Mouse (Mus musculus): ENCODE results near the gene Myo15b. TPM values are rescaled to one million over a fixed set of nuclear protein-coding genes. Genes with fewer than 3 reads are reported as not detected.
A peak's percentile ranks its signal among the peaks of the same experiment; 100 is the strongest.

Myo15b gene
- polyA plus RNA-seq, 1 experiment from 2014 or later, result 0.46 TPM

DNA sequence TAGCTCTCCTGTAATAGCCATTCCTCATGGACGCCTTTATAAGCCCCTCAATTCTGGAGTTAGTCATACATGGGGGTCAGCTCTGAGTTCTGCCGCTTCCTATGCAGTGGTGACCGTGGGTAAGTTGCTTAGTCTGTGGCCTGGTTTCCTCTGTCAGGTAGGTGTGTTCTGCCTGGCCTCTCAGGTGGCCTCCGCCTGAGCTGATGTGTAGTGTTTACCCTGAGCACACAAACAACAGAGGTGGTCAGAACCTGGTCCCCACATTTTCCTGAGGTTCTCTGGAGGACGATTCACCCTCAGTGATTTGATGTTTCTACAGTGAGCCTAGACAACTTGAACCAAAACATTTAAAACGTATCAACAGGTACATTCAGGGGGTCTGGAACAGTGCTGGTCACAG lies 26.1 kb upstream of the Myo15b start:
- Histone ChIP-seq H3K27me3 (no peaks in the 10 kb centered on the region), H3K4me2 (peak overlapping the region; percentile 55), H3K36me3 (no peaks in the 10 kb centered on the region; the same call in 1 of the 2 replicates), H3K9ac (peak overlapping the region; percentile 53), H3K4me3 (replicated peaks) (peak overlapping the region; percentile 28; the same call in 1 of the 2 replicates), H3K9me3 (replicated peaks) (no peaks in the 10 kb centered on the region), H3K27ac (peak overlapping the region; percentile 80), H3K4me1 (replicated peaks) (peaks cover 81% of the 10 kb centered on the region)
- WGBS (ENCODE audit: insufficient replicate concordance), result 63% methylated on average over 6 of the region's 6 CpGs
- ATAC-seq (ENCODE audit: low read depth), result 0 out of 2 replicates have a peak, but pooled peaks have one; percentile 30
- DNase-seq, result no peak

DNA sequence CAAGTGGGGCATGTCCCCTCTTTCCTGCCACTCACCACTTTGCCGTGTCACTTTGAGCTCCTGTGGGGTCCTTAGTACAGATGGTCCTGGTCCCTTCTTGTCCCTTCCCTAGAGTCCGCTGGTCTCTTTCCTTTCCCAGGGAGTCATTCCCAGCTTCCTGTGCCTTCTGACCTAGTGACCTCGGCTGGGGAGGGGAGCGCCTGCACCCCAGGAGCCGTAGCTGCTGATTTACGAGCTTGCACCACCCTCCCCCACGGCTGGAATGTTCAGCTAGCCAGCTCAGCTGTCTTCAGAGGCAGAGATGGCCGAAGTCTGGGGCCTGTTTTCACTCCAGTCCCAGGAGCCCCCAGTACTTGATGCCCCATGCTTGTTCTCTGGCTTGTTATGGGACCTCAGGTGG lies 25.7 kb upstream of the Myo15b start:
- DNase-seq (no peak), ATAC-seq (ENCODE audit: low read depth) (peak; percentile 40; the same call in 1 of the 2 replicates)
- Histone ChIP-seq H3K27ac (peak overlapping the region; percentile 80), H3K4me1 (replicated peaks) (peaks cover 78% of the 10 kb centered on the region), H3K27me3 (no peaks in the 10 kb centered on the region), H3K36me3 (no peaks in the 10 kb centered on the region; the same call in 1 of the 2 replicates), H3K4me3 (replicated peaks) (0 out of 2 replicates have a peak overlapping the region, but pooled peaks have one; percentile 28), H3K9me3 (replicated peaks) (no peaks in the 10 kb centered on the region), H3K9ac (peak overlapping the region; percentile 53), H3K4me2 (peak overlapping the region; percentile 55)
- 48% methylated on average over 8 of the region's 8 CpGs for WGBS (ENCODE audit: insufficient replicate concordance)

GRCm38 (mm10) chr11:115833021-115833513 lies 25.1 kb upstream of the Myo15b start:
- Histone ChIP-seq H3K9me3 (replicated peaks) (no peaks in the 10 kb centered on the region), H3K36me3 (no peaks in the 10 kb centered on the region; the same call in 1 of the 2 replicates), H3K9ac (0 out of 2 replicates have a peak overlapping the region, but pooled peaks have one; percentile 41), H3K4me1 (replicated peaks) (peaks cover 80% of the 10 kb centered on the region), H3K4me2 (peak overlapping the region; percentile 55), H3K27me3 (no peaks in the 10 kb centered on the region), H3K27ac (peak overlapping the region; percentile 80), H3K4me3 (replicated peaks) (no peak overlapping the region)
- ATAC-seq (ENCODE audit: low read depth), result peak; percentile 44
- 24% methylated on average over 8 of the region's 8 CpGs for WGBS (ENCODE audit: insufficient replicate concordance)
- DNase-seq, result no peak

GRCm38 (mm10) chr11:115834033-115834432 lies 24.2 kb upstream of the Myo15b start:
- WGBS (ENCODE audit: insufficient replicate concordance), result 72% methylated on average over 6 of the region's 6 CpGs
- peaks cover 82% of the 10 kb centered on the region for H3K4me1 ChIP-seq (replicated peaks)

DNA sequence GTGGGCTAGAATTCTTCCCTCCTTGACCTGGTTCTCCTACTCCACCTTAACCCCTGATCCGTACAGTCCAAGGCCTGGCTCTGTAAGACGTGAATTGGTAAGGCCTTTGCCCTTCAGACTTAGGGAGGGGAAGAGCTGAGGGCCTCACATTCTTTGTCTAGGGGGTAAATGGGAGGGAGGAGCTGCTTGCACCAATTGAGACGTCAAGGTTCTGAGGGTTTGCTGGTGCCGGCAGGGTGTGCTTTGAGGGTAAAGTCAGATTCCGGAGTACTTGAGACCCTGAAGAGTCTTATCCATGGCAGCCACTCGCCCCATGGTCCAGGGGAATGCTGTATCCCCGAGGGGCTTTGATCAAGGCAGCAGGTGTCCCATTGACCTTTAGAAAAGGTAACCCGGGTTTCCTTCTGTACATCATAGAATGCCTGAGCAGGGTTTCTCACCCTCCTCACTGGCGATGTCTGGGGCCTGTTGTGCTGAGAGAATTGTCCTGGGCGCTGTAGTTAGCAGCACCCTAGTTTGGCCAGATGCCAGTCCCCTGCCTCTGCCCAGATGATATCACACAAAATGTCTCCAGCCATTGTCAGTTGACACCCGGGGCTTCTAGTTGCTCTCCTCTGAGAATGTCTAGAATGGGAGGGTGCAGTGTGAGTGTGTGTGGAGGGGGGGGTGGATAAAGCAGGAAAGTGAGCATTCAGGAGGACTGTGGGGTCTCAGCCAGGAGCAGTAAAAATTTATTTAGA lies 21.4 kb upstream of the Myo15b start:
- no peak overlapping the region for H3K9ac ChIP-seq
- no peaks in the 10 kb centered on the region for H3K9me3 ChIP-seq (replicated peaks)
- H3K27ac ChIP-seq, result no peak overlapping the region
- no peak for DNase-seq
- ATAC-seq (ENCODE audit: low read depth), result no peak
- no peak overlapping the region for H3K4me3 ChIP-seq (replicated peaks)
- H3K4me1 ChIP-seq (replicated peaks), result peaks cover 78% of the 10 kb centered on the region
- no peaks in the 10 kb centered on the region; the same call in 1 of the 2 replicates for H3K36me3 ChIP-seq
- H3K4me2 ChIP-seq, result no peak overlapping the region
- WGBS (ENCODE audit: insufficient replicate concordance), result 65% methylated on average over 11 of the region's 11 CpGs
- H3K27me3 ChIP-seq, result no peaks in the 10 kb centered on the region

More at GRCm38 (mm10) chr11:115834033-115834432, 24.2 kb upstream of the Myo15b start:
- Histone ChIP-seq H3K9me3 (replicated peaks) (no peaks in the 10 kb centered on the region), H3K27ac (peak overlapping the region; percentile 80; the same call in 1 of the 2 replicates), H3K4me2 (no peak overlapping the region), H3K36me3 (no peaks in the 10 kb centered on the region; the same call in 1 of the 2 replicates), H3K9ac (peak overlapping the region; percentile 47; the same call in 1 of the 2 replicates), H3K4me3 (replicated peaks) (no peak overlapping the region), H3K27me3 (no peaks in the 10 kb centered on the region)
- ATAC-seq (ENCODE audit: low read depth) (no peak), DNase-seq (no peak)

GRCm38 (mm10) chr11:115837606-115838345 lies 20.4 kb upstream of the Myo15b start:
- DNase-seq (no peak), ATAC-seq (ENCODE audit: low read depth) (no peak)
- Histone ChIP-seq H3K4me3 (replicated peaks) (no peak overlapping the region), H3K36me3 (no peaks in the 10 kb centered on the region; the same call in 1 of the 2 replicates), H3K4me1 (replicated peaks) (peaks cover 78% of the 10 kb centered on the region), H3K9me3 (replicated peaks) (no peaks in the 10 kb centered on the region), H3K27ac (no peak overlapping the region), H3K9ac (no peak overlapping the region), H3K4me2 (no peak overlapping the region), H3K27me3 (no peaks in the 10 kb centered on the region)
- 87% methylated on average over 22 of the region's 22 CpGs for WGBS (ENCODE audit: insufficient replicate concordance)

- no peak overlapping the region for H3K27ac ChIP-seq
- H3K4me1 ChIP-seq (replicated peaks), result peaks cover 78% of the 10 kb centered on the region
- no peak overlapping the region for H3K4me2 ChIP-seq
- H3K27me3 ChIP-seq, result no peaks in the 10 kb centered on the region
- peak; percentile 46 for DNase-seq
- no peaks in the 10 kb centered on the region for H3K9me3 ChIP-seq (replicated peaks)
- no peak overlapping the region for H3K4me3 ChIP-seq (replicated peaks)
- H3K36me3 ChIP-seq, result peaks cover 2% of the 10 kb centered on the region
- H3K9ac ChIP-seq, result peak overlapping the region; percentile 33; the same call in 1 of the 2 replicates
- WGBS (ENCODE audit: insufficient replicate concordance), result 19% methylated on average over 4 of the region's 4 CpGs
- ATAC-seq (ENCODE audit: low read depth), result 0 out of 2 replicates have a peak, but pooled peaks have one; percentile 15
These were observed 19.3 kb upstream of the Myo15b start for GRCm38 (mm10) chr11:115838895-115839311.

DNA sequence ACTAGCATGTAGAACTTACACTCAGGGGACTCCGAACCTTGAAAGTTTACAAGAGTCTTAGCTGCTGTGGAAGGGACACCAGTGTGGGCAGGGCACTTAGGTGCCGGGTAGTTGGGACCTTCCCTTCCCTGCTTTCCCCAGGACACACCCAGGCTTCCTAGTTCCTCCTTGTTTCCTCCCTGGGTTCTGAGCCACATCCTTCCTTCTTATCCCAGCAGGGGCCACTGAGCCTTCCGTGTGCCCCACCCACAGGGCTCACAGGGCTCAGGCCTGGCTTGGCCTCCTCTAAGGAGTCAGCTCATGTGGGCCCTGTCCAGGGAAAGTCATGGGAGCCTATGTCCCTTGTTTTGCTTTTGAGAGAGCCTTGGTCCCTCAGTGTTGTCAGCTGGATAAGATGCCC lies 18.5 kb upstream of the Myo15b start:
- no peak overlapping the region for H3K4me2 ChIP-seq
- H3K4me1 ChIP-seq (replicated peaks), result peaks cover 75% of the 10 kb centered on the region
- DNase-seq (no peak), ATAC-seq (ENCODE audit: low read depth) (no peak)
- 57% methylated on average over 3 of the region's 3 CpGs for WGBS (ENCODE audit: insufficient replicate concordance)
- H3K9ac ChIP-seq, result no peak overlapping the region
- H3K36me3 ChIP-seq, result peaks cover 10% of the 10 kb centered on the region
- no peaks in the 10 kb centered on the region for H3K27me3 ChIP-seq
- no peak overlapping the region for H3K4me3 ChIP-seq (replicated peaks)
- no peaks in the 10 kb centered on the region for H3K9me3 ChIP-seq (replicated peaks)
- no peak overlapping the region for H3K27ac ChIP-seq

GRCm38 (mm10) chr11:115841044-115841443 lies 17.2 kb upstream of the Myo15b start:
- H3K27ac ChIP-seq, result peak overlapping the region; percentile 89; the same call in 1 of the 2 replicates
- DNase-seq (no peak), ATAC-seq (ENCODE audit: low read depth) (no peak)
- WGBS (ENCODE audit: insufficient replicate concordance), result 77% methylated on average over 6 of the region's 6 CpGs
- H3K4me1 ChIP-seq (replicated peaks), result peaks cover 74% of the 10 kb centered on the region
- H3K4me3 ChIP-seq (replicated peaks), result no peak overlapping the region
- H3K9me3 ChIP-seq (replicated peaks), result 0 out of 2 replicates have a peak, but pooled peaks cover 5% of the 10 kb centered on the region
- no peaks in the 10 kb centered on the region for H3K27me3 ChIP-seq
- H3K4me2 ChIP-seq, result no peak overlapping the region
- peaks cover 23% of the 10 kb centered on the region for H3K36me3 ChIP-seq
- no peak overlapping the region for H3K9ac ChIP-seq

GRCm38 (mm10) chr11:115841961-115842550 lies 16.1 kb upstream of the Myo15b start:
- ATAC-seq (ENCODE audit: low read depth), result peak; percentile 97
- peaks cover 31% of the 10 kb centered on the region for H3K36me3 ChIP-seq
- DNase-seq, result peak; percentile 85
- H3K4me2 ChIP-seq, result peak overlapping the region; percentile 62
- 22% methylated on average over 6 of the region's 6 CpGs for WGBS (ENCODE audit: insufficient replicate concordance)
- H3K27ac ChIP-seq, result peak overlapping the region; percentile 89
- H3K9me3 ChIP-seq (replicated peaks), result 0 out of 2 replicates have a peak, but pooled peaks cover 5% of the 10 kb centered on the region
- no peaks in the 10 kb centered on the region for H3K27me3 ChIP-seq
- H3K4me3 ChIP-seq (replicated peaks), result peak overlapping the region; percentile 32; the same call in 1 of the 2 replicates
- H3K4me1 ChIP-seq (replicated peaks), result peaks cover 67% of the 10 kb centered on the region
- peak overlapping the region; percentile 57 for H3K9ac ChIP-seq
